Mouse (Mus musculus): ENCODE data around the gene Cox4i2.

- no peak for TF ChIP-seq CTCF (IDR thresholded peaks at IDR 0.05; ENCODE audit: insufficient read depth, low read length)
- no peak for TF ChIP-seq POLR2A (IDR thresholded peaks at IDR 0.05; ENCODE audit: borderline replicate concordance, extremely low read depth, low read depth, low read length)
Measured at GRCm38 (mm10) chr2:152805111-152805490, 51.1 kb downstream of the Cox4i2 start.
